In the genomic region with DNA sequence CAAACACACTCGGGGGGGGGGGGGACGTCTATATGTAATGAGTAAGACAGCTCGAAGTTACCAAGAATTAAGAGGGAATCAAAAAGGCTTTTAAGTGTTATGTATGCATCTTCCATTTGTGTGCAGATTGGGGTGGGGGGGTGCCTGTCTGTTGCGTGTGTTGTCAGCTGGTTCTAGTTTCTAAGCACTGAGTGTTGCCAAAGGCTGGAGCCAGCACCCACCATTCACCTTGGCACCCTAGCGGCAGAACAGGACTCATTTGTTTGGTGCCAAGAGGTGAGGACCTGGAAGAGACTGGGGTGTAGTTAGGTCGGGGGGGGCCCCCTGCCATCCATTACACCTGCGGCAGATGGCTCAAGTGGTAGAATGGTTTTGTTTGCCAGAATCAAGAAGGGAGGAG, we compare ENCODE assay signal across 10 mouse cellular contexts.
DNase-seq lines count a peak whose midpoint lies in the region; ATAC-seq and TF ChIP-seq lines count a peak whose summit lies in the region.
"Had no signal": no experiment of that assay in that cellular context is flagged by ENCODE, and none has a peak within 500 bp of the region (broad histone marks: within the 10 kb centered on the region; RNA-seq: fewer than 3 reads in every experiment).

No protein-coding gene starts in this region.

- peak overlapping the region; percentile 90 for H3K4me3 ChIP-seq in hindbrain, embryonic 11.5 days (ENCODE audit: low read depth, low read length)
- H3K4me3 ChIP-seq in midbrain, postnatal 0 days (ENCODE audit: low read depth, low read length) = peak overlapping the region; percentile 78
- H3K4me3 ChIP-seq in heart, embryonic 12.5 days = no peak overlapping the region

- H3K4me1 ChIP-seq in hindbrain, embryonic 11.5 days (replicated peaks; ENCODE audit: control insufficient read depth, insufficient read depth, low read length) = no peaks in the 10 kb centered on the region
- no peaks in the 10 kb centered on the region for H3K4me1 ChIP-seq in midbrain, postnatal 0 days (ENCODE audit: insufficient read depth, low read length)
- peaks cover 11% of the 10 kb centered on the region; the same call in 1 of the 2 replicates for H3K4me1 ChIP-seq in heart, embryonic 12.5 days (replicated peaks)

- TF ChIP-seq CTCF in midbrain, postnatal 0 days (IDR thresholded peaks at IDR 0.05) = peak; percentile 59

- peak overlapping the region; percentile 86 for H3K9ac ChIP-seq in hindbrain, embryonic 11.5 days (ENCODE audit: low read depth, low read length)
- H3K9ac ChIP-seq in midbrain, postnatal 0 days (replicated peaks; ENCODE audit: low read length, poor library complexity, severe bottlenecking) = peak overlapping the region; percentile 86
- no peak overlapping the region for H3K9ac ChIP-seq in heart, embryonic 12.5 days
- H3K9ac ChIP-seq: heart, embryonic 13.5 days; lung, embryonic 14.5 days had no signal

- no peak for ATAC-seq in hindbrain, embryonic 11.5 days (ENCODE audit: low FRiP score)
- peak; percentile 22 for ATAC-seq in midbrain, postnatal 0 days (ENCODE audit: low FRiP score)
- ATAC-seq in megakaryocyte, adult 5-6 weeks (ENCODE audit: poor library complexity, severe bottlenecking) = no peak
- no peak for ATAC-seq in heart, embryonic 12.5 days (ENCODE audit: insufficient number of reproducible peaks, low FRiP score)

- no peaks in the 10 kb centered on the region for H3K36me3 ChIP-seq in hindbrain, embryonic 11.5 days (ENCODE audit: control insufficient read depth, insufficient read depth, low read length)
- H3K36me3 ChIP-seq in midbrain, postnatal 0 days (ENCODE audit: insufficient read depth, low read length) = no peaks in the 10 kb centered on the region; the same call in 1 of the 2 replicates
- no peaks in the 10 kb centered on the region for H3K36me3 ChIP-seq in heart, embryonic 12.5 days
- H3K36me3 ChIP-seq: heart, embryonic 13.5 days had no signal

- H3K9me3 ChIP-seq in hindbrain, embryonic 11.5 days (ENCODE audit: control insufficient read depth, low read length) = no peaks in the 10 kb centered on the region
- H3K9me3 ChIP-seq in midbrain, postnatal 0 days (ENCODE audit: low read length) = no peaks in the 10 kb centered on the region
- no peaks in the 10 kb centered on the region; the same call in 1 of the 2 replicates for H3K9me3 ChIP-seq in heart, embryonic 12.5 days (replicated peaks)
- H3K9me3 ChIP-seq: heart, embryonic 13.5 days had no signal

- H3K27me3 ChIP-seq in hindbrain, embryonic 11.5 days (ENCODE audit: control insufficient read depth, insufficient read depth, low read length) = peaks cover 18% of the 10 kb centered on the region
- H3K27me3 ChIP-seq in midbrain, postnatal 0 days (ENCODE audit: insufficient read depth, low read length) = no peaks in the 10 kb centered on the region
- H3K27me3 ChIP-seq in heart, embryonic 12.5 days (replicated peaks) = peaks cover 89% of the 10 kb centered on the region

- peak; percentile 39 for DNase-seq in embryo, embryonic 10.5 days (ENCODE audit: low spot score)
- DNase-seq in embryo, embryonic 10 days (ENCODE audit: low spot score) = no peak
- peak; percentile 90 to 94 for DNase-seq in cerebellum, postnatal 14 days
- DNase-seq in hindbrain, embryonic 11.5 days (ENCODE audit: low spot score) = peak; percentile 58
- peak; percentile 82 for DNase-seq in midbrain, postnatal 0 days (ENCODE audit: low spot score)
- no peak for DNase-seq in c-Kit-positive CD71-positive TER-119-positive erythroid progenitor cells, embryonic 14.5 days (ENCODE audit: low spot score)
- DNase-seq: lung, embryonic 14.5 days had no signal

- 5% methylated on average over 7 of the region's 7 CpGs for WGBS in hindbrain, embryonic 11.5 days
- WGBS in midbrain, postnatal 0 days = 6% methylated on average over 7 of the region's 7 CpGs
- 3% methylated on average over 7 of the region's 7 CpGs for WGBS in heart, embryonic 12.5 days

- H3K4me2 ChIP-seq in hindbrain, embryonic 11.5 days (replicated peaks; ENCODE audit: low read depth, low read length) = peak overlapping the region; percentile 60
- H3K4me2 ChIP-seq in midbrain, postnatal 0 days (ENCODE audit: low read depth, low read length, poor library complexity, severe bottlenecking) = peak overlapping the region; percentile 79
- no peak overlapping the region for H3K4me2 ChIP-seq in heart, embryonic 12.5 days
- H3K4me2 ChIP-seq: heart, embryonic 13.5 days; lung, embryonic 14.5 days had no signal

- H3K27ac ChIP-seq in hindbrain, embryonic 11.5 days (ENCODE audit: low read depth, low read length) = peak overlapping the region; percentile 95
- H3K27ac ChIP-seq in midbrain, postnatal 0 days (ENCODE audit: low read depth, low read length) = peak overlapping the region; percentile 95
- H3K27ac ChIP-seq in heart, embryonic 12.5 days (ENCODE audit: poor library complexity, severe bottlenecking) = no peak overlapping the region
- H3K27ac ChIP-seq: heart, embryonic 13.5 days had no signal

Comparison
In these comparisons a context has a peak if more than half of its experiments do, and no peak if none do; other contexts are left out.
1. DNase-seq: peak in embryo, embryonic 10.5 days (single experiment), cerebellum, postnatal 14 days (2 of 2), hindbrain, embryonic 11.5 days (single experiment) and midbrain, postnatal 0 days (single experiment); none in embryo, embryonic 10 days (single experiment) and c-Kit-positive CD71-positive TER-119-positive erythroid progenitor cells, embryonic 14.5 days (single experiment).